Mouse (Mus musculus): ENCODE measurements around the gene Catip. TPM values are rescaled to one million over a fixed set of nuclear protein-coding genes. Genes with fewer than 3 reads are reported as not detected.

The Catip gene
- polyA plus RNA-seq, 1 experiment from 2014 or later: 2.0 TPM

- Histone ChIP-seq H3K9me3 (no peaks in the 10 kb centered on the region), H3K27ac (no peak overlapping the region), H3K4me3 (no peak overlapping the region), H3K36me3 (peaks cover 10% of the 10 kb centered on the region), H3K4me1 (peaks cover 8% of the 10 kb centered on the region; the same call in 1 of the 2 replicates), H3K27me3 (no peaks in the 10 kb centered on the region), H3K9ac (no peak overlapping the region), H3K4me2 (no peak overlapping the region)
- 67% methylated on average over 11 of the region's 11 CpGs for WGBS
- ATAC-seq (ENCODE audit: insufficient number of reproducible peaks, low FRiP score, low TSS enrichment, low read depth): no peak
Observed at GRCm38 (mm10) chr1:74344163-74344916, 17.6 kb upstream of the Catip start.

- Histone ChIP-seq H3K9me3 (no peaks in the 10 kb centered on the region), H3K27me3 (no peaks in the 10 kb centered on the region), H3K4me2 (no peak overlapping the region), H3K9ac (no peak overlapping the region), H3K27ac (no peak overlapping the region), H3K36me3 (peaks cover 45% of the 10 kb centered on the region), H3K4me3 (no peak overlapping the region), H3K4me1 (no peaks in the 10 kb centered on the region)
- ATAC-seq (ENCODE audit: insufficient number of reproducible peaks, low FRiP score, low TSS enrichment, low read depth): no peak
- WGBS: 86% methylated on average over 13 of the region's 13 CpGs
Observed at GRCm38 (mm10) chr1:74351185-74351769, 10.6 kb upstream of the Catip start.

- Histone ChIP-seq H3K4me2 (no peak overlapping the region), H3K27ac (no peak overlapping the region), H3K4me1 (no peaks in the 10 kb centered on the region), H3K36me3 (peaks cover 42% of the 10 kb centered on the region), H3K4me3 (no peak overlapping the region), H3K9ac (no peak overlapping the region), H3K27me3 (no peaks in the 10 kb centered on the region), H3K9me3 (no peaks in the 10 kb centered on the region)
- no peak for ATAC-seq (ENCODE audit: insufficient number of reproducible peaks, low FRiP score, low TSS enrichment, low read depth)
- WGBS: 80% methylated on average over 5 of the region's 5 CpGs
Observed at GRCm38 (mm10) chr1:74352532-74353096, 9.3 kb upstream of the Catip start.

GRCm38 (mm10) chr1:74353453-74354229, 8.3 kb upstream of the Catip start:
- Histone ChIP-seq H3K27me3 (no peaks in the 10 kb centered on the region), H3K4me3 (no peak overlapping the region), H3K4me2 (no peak overlapping the region), H3K4me1 (no peaks in the 10 kb centered on the region), H3K27ac (no peak overlapping the region), H3K9ac (no peak overlapping the region), H3K36me3 (peaks cover 40% of the 10 kb centered on the region), H3K9me3 (no peaks in the 10 kb centered on the region)
- ATAC-seq (ENCODE audit: insufficient number of reproducible peaks, low FRiP score, low TSS enrichment, low read depth): no peak
- 91% methylated on average over 9 of the region's 9 CpGs for WGBS

GRCm38 (mm10) chr1:74357531-74357930, 4.4 kb upstream of the Catip start:
- ATAC-seq (ENCODE audit: insufficient number of reproducible peaks, low FRiP score, low TSS enrichment, low read depth): no peak
- no peak overlapping the region for H3K27ac ChIP-seq
- peaks cover 8% of the 10 kb centered on the region for H3K4me1 ChIP-seq
- H3K36me3 ChIP-seq: peaks cover 13% of the 10 kb centered on the region; the same call in 1 of the 2 replicates
- no peaks in the 10 kb centered on the region for H3K27me3 ChIP-seq
- no peak overlapping the region for H3K4me3 ChIP-seq
- no peak overlapping the region for H3K4me2 ChIP-seq
- no peak overlapping the region for H3K9ac ChIP-seq
- no peaks in the 10 kb centered on the region for H3K9me3 ChIP-seq

GRCm38 (mm10) chr1:74359952-74360517, 1.9 kb upstream of the Catip start:
- no peak overlapping the region for H3K27ac ChIP-seq
- peaks cover 16% of the 10 kb centered on the region for H3K4me1 ChIP-seq
- H3K4me3 ChIP-seq: no peak overlapping the region
- H3K27me3 ChIP-seq: no peaks in the 10 kb centered on the region
- H3K9ac ChIP-seq: no peak overlapping the region
- WGBS: 67% methylated on average over 5 of the region's 5 CpGs
- no peak for ATAC-seq (ENCODE audit: insufficient number of reproducible peaks, low FRiP score, low TSS enrichment, low read depth)
- H3K9me3 ChIP-seq: no peaks in the 10 kb centered on the region
- H3K4me2 ChIP-seq: no peak overlapping the region
- no peaks in the 10 kb centered on the region for H3K36me3 ChIP-seq

GRCm38 (mm10) chr1:74362325-74363229, 669 bp downstream of the Catip start:
- Histone ChIP-seq H3K4me3 (0 out of 2 replicates have a peak overlapping the region, but pooled peaks have one; percentile 4), H3K9me3 (no peaks in the 10 kb centered on the region), H3K27me3 (no peaks in the 10 kb centered on the region), H3K9ac (0 out of 2 replicates have a peak overlapping the region, but pooled peaks have one; percentile 1), H3K36me3 (no peaks in the 10 kb centered on the region), H3K27ac (peak overlapping the region; percentile 38; the same call in 1 of the 2 replicates), H3K4me1 (peaks cover 16% of the 10 kb centered on the region), H3K4me2 (no peak overlapping the region)
- WGBS: 52% methylated on average over 16 of the region's 17 CpGs
- 0 out of 2 replicates have a peak, but pooled peaks have one; percentile 18 for ATAC-seq (ENCODE audit: insufficient number of reproducible peaks, low FRiP score, low TSS enrichment, low read depth)

GRCm38 (mm10) chr1:74363437-74363836, 1.5 kb downstream of the Catip start:
- Histone ChIP-seq H3K36me3 (no peaks in the 10 kb centered on the region), H3K4me1 (peaks cover 22% of the 10 kb centered on the region), H3K9ac (0 out of 2 replicates have a peak overlapping the region, but pooled peaks have one; percentile 1), H3K9me3 (no peaks in the 10 kb centered on the region), H3K27ac (0 out of 2 replicates have a peak overlapping the region, but pooled peaks have one; percentile 4), H3K27me3 (no peaks in the 10 kb centered on the region), H3K4me3 (no peak overlapping the region), H3K4me2 (no peak overlapping the region)
- ATAC-seq (ENCODE audit: insufficient number of reproducible peaks, low FRiP score, low TSS enrichment, low read depth): no peak
- WGBS: 55% methylated on average over 5 of the region's 5 CpGs

- no peak for ATAC-seq (ENCODE audit: insufficient number of reproducible peaks, low FRiP score, low TSS enrichment, low read depth)
- H3K4me2 ChIP-seq: no peak overlapping the region
- no peaks in the 10 kb centered on the region for H3K27me3 ChIP-seq
- H3K9me3 ChIP-seq: no peaks in the 10 kb centered on the region
- no peak overlapping the region for H3K9ac ChIP-seq
- WGBS: 64% methylated on average over 8 of the region's 8 CpGs
- H3K4me1 ChIP-seq: peaks cover 22% of the 10 kb centered on the region
- no peak overlapping the region for H3K4me3 ChIP-seq
- no peak overlapping the region for H3K27ac ChIP-seq
- no peaks in the 10 kb centered on the region for H3K36me3 ChIP-seq
Observed at GRCm38 (mm10) chr1:74364270-74364669, 2.4 kb downstream of the Catip start.

GRCm38 (mm10) chr1:74367886-74368645, 6.2 kb downstream of the Catip start:
- H3K9ac ChIP-seq: no peak overlapping the region
- no peaks in the 10 kb centered on the region for H3K27me3 ChIP-seq
- peak overlapping the region; percentile 74 for H3K4me2 ChIP-seq
- H3K9me3 ChIP-seq: no peaks in the 10 kb centered on the region
- peak; percentile 74; the same call in 1 of the 2 replicates for ATAC-seq (ENCODE audit: insufficient number of reproducible peaks, low FRiP score, low TSS enrichment, low read depth)
- peak overlapping the region; percentile 35 for H3K4me3 ChIP-seq
- WGBS: 15% methylated on average over 34 of the region's 34 CpGs
- H3K36me3 ChIP-seq: no peaks in the 10 kb centered on the region
- no peak overlapping the region for H3K27ac ChIP-seq
- peaks cover 10% of the 10 kb centered on the region for H3K4me1 ChIP-seq
